Mouse (Mus musculus) spleen, embryonic (tissue): Measurements from ENCODE around the gene Brix1.
"Not testable (repeated sequence)": the region's sequence is repeated elsewhere in the genome, so short reads cannot be mapped to it uniquely, and the experiment has no call there.

Source experiments
- CTCF ChIA-PET: fragments of 350-600 bp; sonication (Branson Sonifier 250); formaldehyde crosslinking; loops from one replicate; lab custom pipeline; 2022; lab: Charles Lee

Brix1 gene

GRCm38 (mm10) chr15:10485484-10486364 lies at the start of gene Brix1, which contains the start of gene Rad1:
Gene Brix1, minus strand, starts transcription at chr15:10485947.
Gene Rad1, plus strand, starts transcription at chr15:10486018.
- CTCF ChIA-PET: no interaction called here

- CTCF ChIA-PET: interaction anchor here (0.7 kb wide), 1 partner anchor 51 kb away, joined by 23 read pairs; no protein-coding TSS in a partner anchor
These were observed 48.8 kb upstream of the Brix1 start for GRCm38 (mm10) chr15:10534591-10534990.

- CTCF ChIA-PET: not testable (repeated sequence)
These were observed 47.6 kb upstream of the Brix1 start for GRCm38 (mm10) chr15:10533361-10533760.

- CTCF ChIA-PET: no interaction called here
These were observed 45.6 kb upstream of the Brix1 start for GRCm38 (mm10) chr15:10531352-10531751.

- CTCF ChIA-PET: no interaction called here
These were observed 40.1 kb upstream of the Brix1 start for GRCm38 (mm10) chr15:10525896-10526295.

GRCm38 (mm10) chr15:10515166-10515565 lies 29.4 kb upstream of the Brix1 start:
- CTCF ChIA-PET: interaction anchor here (0.7 kb wide), 1 partner anchor 54 kb away, joined by 4 read pairs; no protein-coding TSS in a partner anchor

- CTCF ChIA-PET: no interaction called here
These were observed 20.4 kb upstream of the Brix1 start for GRCm38 (mm10) chr15:10506099-10506498.

GRCm38 (mm10) chr15:10500838-10501719 lies 15.3 kb upstream of the Brix1 start:
- CTCF ChIA-PET: no interaction called here

- CTCF ChIA-PET: no interaction called here
These were observed 14.3 kb upstream of the Brix1 start for GRCm38 (mm10) chr15:10500035-10500434.

- CTCF ChIA-PET: no interaction called here
These were observed 13.8 kb upstream of the Brix1 start for GRCm38 (mm10) chr15:10499593-10499992.

GRCm38 (mm10) chr15:10496696-10497095 lies 10.9 kb upstream of the Brix1 start:
- CTCF ChIA-PET: not testable (repeated sequence)

GRCm38 (mm10) chr15:10495944-10496343 lies 10.2 kb upstream of the Brix1 start:
- CTCF ChIA-PET: no interaction called here

- CTCF ChIA-PET: no interaction called here
These were observed 4.4 kb upstream of the Brix1 start for GRCm38 (mm10) chr15:10490101-10490500.

- CTCF ChIA-PET: no interaction called here
These were observed 1.5 kb upstream of the Brix1 start for GRCm38 (mm10) chr15:10487246-10487645.

- CTCF ChIA-PET: no interaction called here
These were observed 655 bp upstream of the Brix1 start for GRCm38 (mm10) chr15:10486365-10486839.

GRCm38 (mm10) chr15:10470941-10471340 lies 14.8 kb downstream of the Brix1 start:
- CTCF ChIA-PET: interaction anchor here (0.6 to 1.5 kb wide), 3 partner anchors 10 to 1332 kb away, joined by 4 to 5 read pairs (median 4); no protein-coding TSS in a partner anchor

- CTCF ChIA-PET: interaction anchor here (0.6 to 1.5 kb wide), 3 partner anchors 11 to 1331 kb away, joined by 4 to 5 read pairs (median 4); no protein-coding TSS in a partner anchor
These were observed 15.5 kb downstream of the Brix1 start, which contains the start of gene Dnajc21 for GRCm38 (mm10) chr15:10470151-10470831. Gene Dnajc21, minus strand, starts transcription at chr15:10470516.

- CTCF ChIA-PET: interaction anchor here (1.5 kb wide), 1 partner anchor 12 kb away, joined by 4 read pairs; no protein-coding TSS in a partner anchor
These were observed 16.1 kb downstream of the Brix1 start for GRCm38 (mm10) chr15:10469641-10470150.

GRCm38 (mm10) chr15:10468761-10469160 lies 17.0 kb downstream of the Brix1 start:
- CTCF ChIA-PET: no interaction called here

- CTCF ChIA-PET: no interaction called here
These were observed 21.1 kb downstream of the Brix1 start for GRCm38 (mm10) chr15:10464678-10465077.

GRCm38 (mm10) chr15:10463555-10463954 lies 22.2 kb downstream of the Brix1 start:
- CTCF ChIA-PET: no interaction called here
